9 mouse cellular contexts compared by ENCODE assay signal in genomic region chr14:29940877-29941276, GRCm38 (mm10). TPM values are rescaled to one million over a fixed set of nuclear protein-coding genes. Genes with fewer than 3 reads are reported as not detected.
A peak's percentile ranks its signal among the peaks of the same experiment; 100 is the strongest.
DNase-seq lines count a peak whose midpoint lies in the region; ATAC-seq and TF ChIP-seq lines count a peak whose summit lies in the region.
"Had no signal": no experiment of that assay in that cellular context is flagged by ENCODE, and none has a peak within 500 bp of the region (broad histone marks: within the 10 kb centered on the region; RNA-seq: fewer than 3 reads in every experiment).

No protein-coding gene starts in this region.

- no peaks in the 10 kb centered on the region for H3K36me3 ChIP-seq in intestine, postnatal 0 days (ENCODE audit: control insufficient read depth, insufficient read depth)
- no peaks in the 10 kb centered on the region for H3K36me3 ChIP-seq in intestine, embryonic 16.5 days (ENCODE audit: control insufficient read depth, insufficient read depth, low read length)
- no peaks in the 10 kb centered on the region for H3K36me3 ChIP-seq in midbrain, embryonic 14.5 days (ENCODE audit: control insufficient read depth, insufficient read depth, low read length)
- H3K36me3 ChIP-seq: liver, embryonic 13.5 days had no signal

- peak; percentile 72 for TF ChIP-seq CTCF in intestine, postnatal 0 days (IDR thresholded peaks at IDR 0.05; ENCODE audit: low read depth)
- TF ChIP-seq CTCF in cerebellum, adult 2 months (IDR thresholded peaks at IDR 0.05; ENCODE audit: borderline replicate concordance, insufficient read depth, low read depth, low read length): peak; percentile 53; the same call in 1 of the 2 replicates

- H3K9ac ChIP-seq in intestine, postnatal 0 days (ENCODE audit: low read depth, low read length): no peak overlapping the region
- H3K9ac ChIP-seq in intestine, embryonic 16.5 days (ENCODE audit: low read depth, low read length): no peak overlapping the region
- no peak overlapping the region for H3K9ac ChIP-seq in midbrain, embryonic 14.5 days (replicated peaks; ENCODE audit: low read length)
- H3K9ac ChIP-seq: liver, embryonic 13.5 days had no signal

- TF ChIP-seq POLR2A in cerebellum, adult 2 months (IDR thresholded peaks at IDR 0.05; ENCODE audit: borderline replicate concordance, insufficient read depth, low read length): no peak

- no peaks in the 10 kb centered on the region for H3K4me1 ChIP-seq in intestine, postnatal 0 days (replicated peaks; ENCODE audit: control insufficient read depth, insufficient read depth, low read length)
- no peaks in the 10 kb centered on the region for H3K4me1 ChIP-seq in intestine, embryonic 16.5 days (ENCODE audit: control insufficient read depth, insufficient read depth, low read length)
- peaks cover 2% of the 10 kb centered on the region for H3K4me1 ChIP-seq in cerebellum, adult 2 months (ENCODE audit: control insufficient read depth, insufficient read depth, low read length)
- H3K4me1 ChIP-seq in midbrain, embryonic 14.5 days (ENCODE audit: control insufficient read depth, insufficient read depth, low read length): peaks cover 5% of the 10 kb centered on the region; the same call in 1 of the 2 replicates
- H3K4me1 ChIP-seq: liver, embryonic 13.5 days had no signal

- H3K4me3 ChIP-seq in intestine, postnatal 0 days (ENCODE audit: low read depth, low read length): no peak overlapping the region
- H3K4me3 ChIP-seq in intestine, embryonic 16.5 days (ENCODE audit: low read length): no peak overlapping the region
- no peak overlapping the region for H3K4me3 ChIP-seq in cerebellum, adult 2 months (replicated peaks; ENCODE audit: insufficient read depth, low read depth, low read length)
- no peak overlapping the region for H3K4me3 ChIP-seq in midbrain, embryonic 14.5 days (replicated peaks; ENCODE audit: low read depth, low read length)
- H3K4me3 ChIP-seq: liver, embryonic 13.5 days had no signal

- H3K27me3 ChIP-seq in intestine, postnatal 0 days (replicated peaks; ENCODE audit: control insufficient read depth, insufficient read depth, low read length): 0 out of 2 replicates have a peak, but pooled peaks cover 6% of the 10 kb centered on the region
- peaks cover 7% of the 10 kb centered on the region; the same call in 1 of the 2 replicates for H3K27me3 ChIP-seq in intestine, embryonic 16.5 days (replicated peaks; ENCODE audit: control insufficient read depth, insufficient read depth, low read length)
- H3K27me3 ChIP-seq in cerebellum, adult 2 months (ENCODE audit: control insufficient read depth, insufficient read depth, low read length): no peaks in the 10 kb centered on the region
- H3K27me3 ChIP-seq in midbrain, embryonic 14.5 days (ENCODE audit: control insufficient read depth, insufficient read depth, low read length): peaks cover 10% of the 10 kb centered on the region; the same call in 1 of the 2 replicates

- no peak overlapping the region for H3K27ac ChIP-seq in intestine, postnatal 0 days (ENCODE audit: low read depth, low read length)
- H3K27ac ChIP-seq in intestine, embryonic 16.5 days (ENCODE audit: low read length): no peak overlapping the region
- no peak overlapping the region for H3K27ac ChIP-seq in cerebellum, adult 2 months (ENCODE audit: insufficient read depth, low read length)
- H3K27ac ChIP-seq in midbrain, embryonic 14.5 days (replicated peaks; ENCODE audit: low read depth, low read length): no peak overlapping the region
- H3K27ac ChIP-seq: liver, embryonic 13.5 days had no signal

- 20% methylated on average over 2 of the region's 2 CpGs for WGBS in intestine, postnatal 0 days
- 24% methylated on average over 2 of the region's 2 CpGs for WGBS in intestine, embryonic 16.5 days
- 3% methylated on average over 2 of the region's 2 CpGs for WGBS in cerebellum, adult 2 months
- WGBS in midbrain, embryonic 14.5 days: 6% methylated on average over 2 of the region's 2 CpGs

- no peak overlapping the region for H3K4me2 ChIP-seq in intestine, postnatal 0 days (replicated peaks; ENCODE audit: low read depth)
- no peak overlapping the region for H3K4me2 ChIP-seq in intestine, embryonic 16.5 days (ENCODE audit: low read depth, low read length)
- peak overlapping the region; percentile 38; the same call in 1 of the 2 replicates for H3K4me2 ChIP-seq in midbrain, embryonic 14.5 days (ENCODE audit: low read length)
- H3K4me2 ChIP-seq: liver, embryonic 13.5 days had no signal

- no peak for ATAC-seq in intestine, postnatal 0 days
- no peak for ATAC-seq in intestine, embryonic 16.5 days
- ATAC-seq in granulocyte monocyte progenitor cell, adult 5-6 weeks (replicated peaks; ENCODE audit: poor library complexity, severe bottlenecking): peak; percentile 67
- no peak; the same call in 1 of the 2 replicates for ATAC-seq in midbrain, embryonic 14.5 days (ENCODE audit: low FRiP score, low TSS enrichment)

- peak; percentile 41 for DNase-seq in MEL-GATA-1-ER (ENCODE audit: extremely low read depth, low read depth)
- DNase-seq in cerebellum, adult 2 months: peak; percentile 49 to 56
- DNase-seq in layer of hippocampus, postnatal 36 days: peak; percentile 33 to 35
- peak; percentile 89 for DNase-seq in midbrain, embryonic 14.5 days
- DNase-seq in urinary bladder, postnatal 36 days (ENCODE audit: low spot score in 2 of 2): peak; percentile 29 to 37
- DNase-seq: liver, embryonic 13.5 days had no signal

- no peaks in the 10 kb centered on the region for H3K9me3 ChIP-seq in intestine, postnatal 0 days (ENCODE audit: control insufficient read depth)
- H3K9me3 ChIP-seq in intestine, embryonic 16.5 days (ENCODE audit: control insufficient read depth, low read length): no peaks in the 10 kb centered on the region
- H3K9me3 ChIP-seq in midbrain, embryonic 14.5 days (ENCODE audit: control insufficient read depth, low read length): no peaks in the 10 kb centered on the region
- H3K9me3 ChIP-seq: liver, embryonic 13.5 days had no signal

RNA-seq across cellular contexts. Expression of gene Selenok, which starts 27.2 kb away (rescaled TPM):
- 313 and 318 TPM in 2 replicates for polyA plus RNA-seq in intestine, postnatal 0 days (2015; fragmentation: Nextera tagmentation; extraction: Ambion mirVana)
- polyA plus RNA-seq in intestine, embryonic 16.5 days (2015; fragmentation: Nextera tagmentation; extraction: Ambion mirVana): 239 and 255 TPM in 2 replicates
- polyA plus RNA-seq in cerebellum, adult 2 months (2012; rRNA removed): 177 and 183 TPM in 2 replicates
- 98.9 and 114 TPM in 2 replicates for total RNA-seq in granulocyte monocyte progenitor cell, adult 5-6 weeks (2014; fragmentation: Nextera tagmentation)
- total RNA-seq in granulocyte monocyte progenitor cell, adult 5-6 weeks (2017): 189 and 222 TPM in 2 replicates
- total RNA-seq in layer of hippocampus, postnatal 36 days (2021): 100 to 1,000 TPM; 117 to 121 TPM
- 356 and 457 TPM in 2 replicates for polyA plus RNA-seq in midbrain, embryonic 14.5 days (2014; fragmentation: Nextera tagmentation; extraction: Ambion mirVana)

RNA-seq across cellular contexts. Expression of gene Actr8, which starts 37.3 kb away (rescaled TPM):
- 20.1 and 21.6 TPM in 2 replicates for polyA plus RNA-seq in intestine, postnatal 0 days (2015; fragmentation: Nextera tagmentation; extraction: Ambion mirVana)
- 52.3 and 56.1 TPM in 2 replicates for polyA plus RNA-seq in intestine, embryonic 16.5 days (2015; fragmentation: Nextera tagmentation; extraction: Ambion mirVana)
- polyA plus RNA-seq in cerebellum, adult 2 months (2012; rRNA removed): 70.9 and 72.6 TPM in 2 replicates
- 28.3 and 35.6 TPM in 2 replicates for total RNA-seq in granulocyte monocyte progenitor cell, adult 5-6 weeks (2014; fragmentation: Nextera tagmentation)
- 25.5 and 31.8 TPM in 2 replicates for total RNA-seq in granulocyte monocyte progenitor cell, adult 5-6 weeks (2017)
- total RNA-seq in layer of hippocampus, postnatal 36 days (2021): 10 to 100 TPM; 74.0 to 80.7 TPM
- polyA plus RNA-seq in midbrain, embryonic 14.5 days (2014; fragmentation: Nextera tagmentation; extraction: Ambion mirVana): 61.0 and 63.8 TPM in 2 replicates

Comparison
In these comparisons a context has a peak if more than half of its experiments do, and no peak if none do; other contexts are left out.
1. DNase-seq: peak in every context shown above with its lines; median percentile 89 in midbrain, embryonic 14.5 days; 52 in cerebellum, adult 2 months; 41 in MEL-GATA-1-ER; 34 in layer of hippocampus, postnatal 36 days; 33 in urinary bladder, postnatal 36 days.